In genomic region chr4:149774094-149774470, GRCm38 (mm10) we compare ENCODE assay signal across 1 mouse cellular context.
TF ChIP-seq lines count a peak whose summit lies in the region.

Gene Slc25a33, minus strand, starts transcription at chr4:149774277.

TF ChIP-seq in CH12.LX, 34 proteins besides CTCF, POLR2A, EP300 and RAD21 (continued from another document):
- TF ChIP-seq MXI1 (IDR thresholded peaks at IDR 0.05; ENCODE audit: low read depth, low read length): peak; percentile 95
- no peak for TF ChIP-seq ZC3H11A (IDR thresholded peaks at IDR 0.05; ENCODE audit: low read depth, low read length)
- TF ChIP-seq ETS1 (conservative IDR thresholded peaks at IDR 0.05; ENCODE audit: low read depth, low read length): no peak
- TF ChIP-seq SIN3A (IDR thresholded peaks at IDR 0.05; ENCODE audit: low read length): peak; percentile 77; the same call in 1 of the 2 replicates
- no peak for TF ChIP-seq RCOR1 (conservative IDR thresholded peaks at IDR 0.05; ENCODE audit: low read depth, low read length)
- TF ChIP-seq ZKSCAN1 (IDR thresholded peaks at IDR 0.05; ENCODE audit: borderline replicate concordance, low read depth, low read length): no peak
- TF ChIP-seq NRF1 (IDR thresholded peaks at IDR 0.05; ENCODE audit: low read depth, low read length): peak; percentile 74
- no peak for TF ChIP-seq POLR2AphosphoS2 (IDR thresholded peaks at IDR 0.05; ENCODE audit: low read depth, low read length)
- TF ChIP-seq GABPA (IDR thresholded peaks at IDR 0.05; ENCODE audit: insufficient replicate concordance, low read depth, low read length): no peak
- peak; percentile 78 for TF ChIP-seq TCF12 (IDR thresholded peaks at IDR 0.05; ENCODE audit: low read depth, low read length)
- no peak for TF ChIP-seq CHD1 (IDR thresholded peaks at IDR 0.05; ENCODE audit: low read depth, low read length)
- TF ChIP-seq MAX (IDR thresholded peaks at IDR 0.05; ENCODE audit: low read length): peak; percentile 68
- no peak for TF ChIP-seq PAX5 (IDR thresholded peaks at IDR 0.05; ENCODE audit: low read length)
- peak; percentile 52 for TF ChIP-seq MEF2A (IDR thresholded peaks at IDR 0.05; ENCODE audit: borderline replicate concordance, low read depth, low read length)
- TF ChIP-seq USF1 (IDR thresholded peaks at IDR 0.05; ENCODE audit: low read depth, low read length): peak; percentile 94
- no peak; the same call in 1 of the 2 replicates for TF ChIP-seq MAZ (IDR thresholded peaks at IDR 0.05; ENCODE audit: low read depth, low read length)
